In genomic region chr9:57644944-57645893, GRCm38 (mm10) we compare ENCODE assay signal across 9 mouse cellular contexts. TPM values are rescaled to one million over a fixed set of nuclear protein-coding genes. Genes with fewer than 3 reads are reported as not detected.
A peak's percentile ranks its signal among the peaks of the same experiment; 100 is the strongest.
DNase-seq lines count a peak whose midpoint lies in the region; ATAC-seq lines count a peak whose summit lies in the region.
"Had no signal": no experiment of that assay in that cellular context is flagged by ENCODE, and none has a peak within 500 bp of the region (broad histone marks: within the 10 kb centered on the region; RNA-seq: fewer than 3 reads in every experiment).

No protein-coding gene starts in this region.

- peak overlapping the region; percentile 94 for H3K9ac ChIP-seq in heart, embryonic 15.5 days
- H3K9ac ChIP-seq in liver, embryonic 13.5 days = peak overlapping the region; percentile 96
- H3K9ac ChIP-seq in stomach, embryonic 14.5 days (replicated peaks; ENCODE audit: low read depth, low read length) = peak overlapping the region; percentile 100

- peak overlapping the region; percentile 99 for H3K27ac ChIP-seq in forebrain, embryonic 10.5 days
- H3K27ac ChIP-seq in heart, embryonic 15.5 days = peak overlapping the region; percentile 98
- peak overlapping the region; percentile 95 for H3K27ac ChIP-seq in liver, embryonic 13.5 days
- peak overlapping the region; percentile 97 for H3K27ac ChIP-seq in stomach, embryonic 14.5 days (ENCODE audit: low read length)

- peaks cover 22% of the 10 kb centered on the region for H3K36me3 ChIP-seq in forebrain, embryonic 10.5 days (replicated peaks)
- H3K36me3 ChIP-seq in heart, embryonic 15.5 days = no peaks in the 10 kb centered on the region
- H3K36me3 ChIP-seq in liver, embryonic 13.5 days = peaks cover 14% of the 10 kb centered on the region; the same call in 1 of the 2 replicates
- H3K36me3 ChIP-seq in stomach, embryonic 14.5 days (ENCODE audit: control insufficient read depth, insufficient read depth, low read length) = no peaks in the 10 kb centered on the region

- H3K4me1 ChIP-seq in forebrain, embryonic 10.5 days = peaks cover 59% of the 10 kb centered on the region
- peaks cover 45% of the 10 kb centered on the region for H3K4me1 ChIP-seq in heart, embryonic 15.5 days (replicated peaks)
- H3K4me1 ChIP-seq in liver, embryonic 13.5 days (replicated peaks) = peaks cover 75% of the 10 kb centered on the region
- H3K4me1 ChIP-seq in stomach, embryonic 14.5 days (ENCODE audit: control insufficient read depth, insufficient read depth, low read length) = peaks cover 50% of the 10 kb centered on the region

- peaks cover 6% of the 10 kb centered on the region; the same call in 1 of the 2 replicates for H3K27me3 ChIP-seq in forebrain, embryonic 10.5 days (ENCODE audit: poor library complexity, severe bottlenecking)
- no peaks in the 10 kb centered on the region for H3K27me3 ChIP-seq in heart, embryonic 15.5 days
- no peaks in the 10 kb centered on the region for H3K27me3 ChIP-seq in liver, embryonic 13.5 days
- no peaks in the 10 kb centered on the region for H3K27me3 ChIP-seq in stomach, embryonic 14.5 days (ENCODE audit: control insufficient read depth, insufficient read depth, low read length)

- ATAC-seq in heart, embryonic 15.5 days (replicated peaks; ENCODE audit: insufficient number of reproducible peaks, insufficient read depth, low FRiP score, low read depth) = peak; percentile 89
- ATAC-seq in liver, embryonic 13.5 days (ENCODE audit: low read depth) = peak; percentile 79
- ATAC-seq in stomach, embryonic 14.5 days (ENCODE audit: insufficient number of reproducible peaks, insufficient read depth, low FRiP score, low read depth) = peak; percentile 78

- DNase-seq in CD8-positive naive resting alpha-beta T cell, adult 2 months (ENCODE audit: low read depth in 2 of 2, low spot score in 2 of 2) = peak; percentile 90
- peak; percentile 78 for DNase-seq in c-Kit-positive CD71-negative TER-119-negative erythroid progenitor cells, embryonic 14.5 days (ENCODE audit: low read depth)
- peak; percentile 92 for DNase-seq in forebrain, embryonic 10.5 days (ENCODE audit: extremely low spot score, low spot score)
- DNase-seq in kidney, postnatal 14 days = peak; percentile 96
- peak; percentile 89 for DNase-seq in liver, embryonic 13.5 days
- DNase-seq in natural killer cell, adult 2 months (ENCODE audit: low spot score in 2 of 2) = peak; percentile 91 to 93

- peak overlapping the region; percentile 98 for H3K4me3 ChIP-seq in forebrain, embryonic 10.5 days
- H3K4me3 ChIP-seq in heart, embryonic 15.5 days = peak overlapping the region; percentile 82
- H3K4me3 ChIP-seq in liver, embryonic 13.5 days (replicated peaks) = peak overlapping the region; percentile 88
- H3K4me3 ChIP-seq in stomach, embryonic 14.5 days (ENCODE audit: low read depth, low read length) = peak overlapping the region; percentile 95

- peak overlapping the region; percentile 81 for H3K4me2 ChIP-seq in heart, embryonic 15.5 days
- H3K4me2 ChIP-seq in liver, embryonic 13.5 days = peak overlapping the region; percentile 98
- peak overlapping the region; percentile 94 for H3K4me2 ChIP-seq in stomach, embryonic 14.5 days (replicated peaks; ENCODE audit: low read depth, low read length)

- no peaks in the 10 kb centered on the region for H3K9me3 ChIP-seq in forebrain, embryonic 10.5 days
- no peaks in the 10 kb centered on the region for H3K9me3 ChIP-seq in heart, embryonic 15.5 days (replicated peaks)
- no peaks in the 10 kb centered on the region for H3K9me3 ChIP-seq in liver, embryonic 13.5 days (replicated peaks)
- no peaks in the 10 kb centered on the region for H3K9me3 ChIP-seq in stomach, embryonic 14.5 days (ENCODE audit: control insufficient read depth, low read depth, low read length)

- WGBS in forebrain, embryonic 10.5 days = under 1% methylated on average over 73 of the region's 85 CpGs
- WGBS in heart, embryonic 15.5 days = under 1% methylated on average over 76 of the region's 85 CpGs
- under 1% methylated on average over 85 of the region's 85 CpGs for WGBS in liver, embryonic 13.5 days (ENCODE audit: insufficient replicate concordance)
- under 1% methylated on average over 70 of the region's 85 CpGs for WGBS in stomach, embryonic 14.5 days

RNA-seq across cellular contexts. Expression of gene Csk, which starts 8.2 kb away (rescaled TPM):
- polyA plus RNA-seq in forebrain, embryonic 10.5 days (2016; fragmentation: Nextera tagmentation; extraction: Ambion mirVana) = 28.8 and 33.9 TPM in 2 replicates
- 14.6 and 20.6 TPM in 2 replicates for polyA plus RNA-seq in heart, embryonic 15.5 days (2015; fragmentation: Nextera tagmentation; extraction: Ambion mirVana)
- polyA plus RNA-seq in liver, embryonic 13.5 days (2015; fragmentation: Nextera tagmentation; extraction: Ambion mirVana) = 20.7 and 21.7 TPM in 2 replicates
- polyA plus RNA-seq in stomach, embryonic 14.5 days (2014; fragmentation: Nextera tagmentation; extraction: Ambion mirVana) = 29.1 and 30.9 TPM in 2 replicates

RNA-seq across cellular contexts. Expression of gene Lman1l, which starts 24.6 kb away (rescaled TPM):
- polyA plus RNA-seq in forebrain, embryonic 10.5 days (2016; fragmentation: Nextera tagmentation; extraction: Ambion mirVana) = not detected in 2 replicates
- not detected in 2 replicates for polyA plus RNA-seq in heart, embryonic 15.5 days (2015; fragmentation: Nextera tagmentation; extraction: Ambion mirVana)
- polyA plus RNA-seq in liver, embryonic 13.5 days (2015; fragmentation: Nextera tagmentation; extraction: Ambion mirVana) = 0.06 TPM in 1 of 2 replicates, not detected in the other
- polyA plus RNA-seq in stomach, embryonic 14.5 days (2014; fragmentation: Nextera tagmentation; extraction: Ambion mirVana) = not detected in 2 replicates

RNA-seq across cellular contexts. Expression of gene Cyp1a2, which starts 38.3 kb away (rescaled TPM):
- polyA plus RNA-seq in forebrain, embryonic 10.5 days (2016; fragmentation: Nextera tagmentation; extraction: Ambion mirVana) = not detected in 2 replicates
- polyA plus RNA-seq in heart, embryonic 15.5 days (2015; fragmentation: Nextera tagmentation; extraction: Ambion mirVana) = not detected in 2 replicates
- 0.10 TPM in 1 of 2 replicates, not detected in the other for polyA plus RNA-seq in liver, embryonic 13.5 days (2015; fragmentation: Nextera tagmentation; extraction: Ambion mirVana)
- polyA plus RNA-seq in stomach, embryonic 14.5 days (2014; fragmentation: Nextera tagmentation; extraction: Ambion mirVana) = not detected in 2 replicates
- polyA plus RNA-seq: large intestine, adult 2 months had no signal

RNA-seq across cellular contexts. Expression of gene Cplx3, which starts 39.1 kb away (rescaled TPM):
- 1.9 and 2.9 TPM in 2 replicates for polyA plus RNA-seq in forebrain, embryonic 10.5 days (2016; fragmentation: Nextera tagmentation; extraction: Ambion mirVana)
- not detected in 2 replicates for polyA plus RNA-seq in heart, embryonic 15.5 days (2015; fragmentation: Nextera tagmentation; extraction: Ambion mirVana)
- not detected in 2 replicates for polyA plus RNA-seq in liver, embryonic 13.5 days (2015; fragmentation: Nextera tagmentation; extraction: Ambion mirVana)
- not detected in 2 replicates for polyA plus RNA-seq in stomach, embryonic 14.5 days (2014; fragmentation: Nextera tagmentation; extraction: Ambion mirVana)
- polyA plus RNA-seq: large intestine, adult 2 months had no signal

RNA-seq across cellular contexts. Expression of gene Cyp1a1, which starts 42.5 kb away (rescaled TPM):
- polyA plus RNA-seq in forebrain, embryonic 10.5 days (2016; fragmentation: Nextera tagmentation; extraction: Ambion mirVana) = 0.14 TPM in 1 of 2 replicates, not detected in the other
- not detected in 2 replicates for polyA plus RNA-seq in heart, embryonic 15.5 days (2015; fragmentation: Nextera tagmentation; extraction: Ambion mirVana)
- polyA plus RNA-seq in liver, embryonic 13.5 days (2015; fragmentation: Nextera tagmentation; extraction: Ambion mirVana) = 0.17 and 0.22 TPM in 2 replicates
- not detected in 2 replicates for polyA plus RNA-seq in stomach, embryonic 14.5 days (2014; fragmentation: Nextera tagmentation; extraction: Ambion mirVana)

Comparison
In these comparisons a context has a peak if more than half of its experiments do, and no peak if none do; other contexts are left out.
1. Peak in every context shown above with its lines: DNase-seq, ATAC-seq, H3K4me3 ChIP-seq and H3K27ac ChIP-seq.